Mouse (Mus musculus): ENCODE results near the gene Atp6v0a1.

- no peak for TF ChIP-seq TAL1 (IDR thresholded peaks at IDR 0.05; ENCODE audit: low read length)
- TF ChIP-seq GATA1 (IDR thresholded peaks at IDR 0.05; ENCODE audit: low read length): no peak
Measured at GRCm38 (mm10) chr11:100964180-100964579, 45.1 kb upstream of the Atp6v0a1 start.
